Mouse (Mus musculus) embryonic facial prominence, embryonic 12.5 days (tissue): Measurements from ENCODE around the gene Tmem258. TPM values are rescaled to one million over a fixed set of nuclear protein-coding genes. Genes with fewer than 3 reads are reported as not detected.

Experiments
- ATAC-seq: fragments of 200-750 bp; cut with Nextera tagmentation; 2 replicates; pipeline ENCODE4 v1.8.0; 2017; ENCODE audit not compliant: insufficient number of reproducible peaks, insufficient read depth, low FRiP score, low TSS enrichment
- H3K27ac ChIP-seq: fragments of 300-500 bp; sonication (generic); 2 replicates; pipeline ENCODE4 v1.5.1; 2016; ENCODE audit warnings: mild to moderate bottlenecking
- H3K27me3 ChIP-seq: fragments of 300-500 bp; sonication (generic); 2 replicates; pipeline ENCODE4 v1.6.1; 2016; ENCODE audit warnings: mild to moderate bottlenecking, moderate library complexity
- H3K36me3 ChIP-seq: fragments of 300-500 bp; sonication (generic); 2 replicates; pipeline ENCODE4 v1.6.1; 2016; ENCODE audit warnings: mild to moderate bottlenecking
- H3K4me1 ChIP-seq: fragments of 300-500 bp; sonication (generic); 2 replicates; pipeline ENCODE4 v1.6.1; 2016
- H3K4me2 ChIP-seq: fragments of 300-500 bp; sonication (generic); replicated peaks from 2 replicates; pipeline ENCODE4 v1.6.1; 2016; ENCODE audit warnings: mild to moderate bottlenecking, moderate library complexity
- H3K4me3 ChIP-seq: fragments of 300-500 bp; sonication (generic); 2 replicates; pipeline ENCODE4 v1.5.1; 2016; ENCODE audit warnings: mild to moderate bottlenecking
- H3K9ac ChIP-seq: fragments of 300-500 bp; sonication (generic); 2 replicates; pipeline ENCODE4 v1.6.1; 2016; ENCODE audit warnings: mild to moderate bottlenecking, moderate library complexity
- H3K9me3 ChIP-seq: fragments of 300-500 bp; sonication (generic); 2 replicates; pipeline ENCODE4 v1.6.1; 2016; ENCODE audit warnings: mild to moderate bottlenecking, moderate library complexity
- WGBS: fragments of 180-500 bp; shearing (Covaris S2); methylation state at CpG from one replicate; pipeline ENCODE4 v1.1.7; 2016; 5-methylcytosine and 5-hydroxymethylcytosine counted together
- polyA plus RNA-seq: library from polyadenylated mRNA; unstranded; fragments of >200 nt; fragmentation: Nextera tagmentation; extraction: Ambion mirVana; gene quantifications from 2 replicates; pipeline ENCODE4 v1.2.1, GENCODE M21; 2016

Gene Tmem258
- polyA plus RNA-seq, 1 experiment from 2014 or later = 389 TPM

GRCm38 (mm10) chr19:10186569-10186968 lies 17.2 kb upstream of the Tmem258 start:
- Histone ChIP-seq H3K4me2 (no peak overlapping the region), H3K36me3 (peaks cover 68% of the 10 kb centered on the region), H3K27ac (no peak overlapping the region), H3K9ac (no peak overlapping the region), H3K9me3 (no peaks in the 10 kb centered on the region), H3K4me3 (no peak overlapping the region), H3K27me3 (no peaks in the 10 kb centered on the region), H3K4me1 (peaks cover 29% of the 10 kb centered on the region)
- 94% methylated on average over 8 of the region's 8 CpGs for WGBS
- ATAC-seq = no peak

- H3K27me3 ChIP-seq = no peaks in the 10 kb centered on the region
- peaks cover 86% of the 10 kb centered on the region for H3K36me3 ChIP-seq
- 48% methylated on average over 10 of the region's 10 CpGs for WGBS
- H3K4me3 ChIP-seq = no peak overlapping the region
- peaks cover 26% of the 10 kb centered on the region for H3K4me1 ChIP-seq
- H3K27ac ChIP-seq = 0 out of 2 replicates have a peak overlapping the region, but pooled peaks have one; percentile 23
- H3K9me3 ChIP-seq = no peaks in the 10 kb centered on the region
- no peak overlapping the region for H3K9ac ChIP-seq
- no peak for ATAC-seq
- no peak overlapping the region for H3K4me2 ChIP-seq
These were observed 15.5 kb upstream of the Tmem258 start for GRCm38 (mm10) chr19:10188281-10188811.

DNA sequence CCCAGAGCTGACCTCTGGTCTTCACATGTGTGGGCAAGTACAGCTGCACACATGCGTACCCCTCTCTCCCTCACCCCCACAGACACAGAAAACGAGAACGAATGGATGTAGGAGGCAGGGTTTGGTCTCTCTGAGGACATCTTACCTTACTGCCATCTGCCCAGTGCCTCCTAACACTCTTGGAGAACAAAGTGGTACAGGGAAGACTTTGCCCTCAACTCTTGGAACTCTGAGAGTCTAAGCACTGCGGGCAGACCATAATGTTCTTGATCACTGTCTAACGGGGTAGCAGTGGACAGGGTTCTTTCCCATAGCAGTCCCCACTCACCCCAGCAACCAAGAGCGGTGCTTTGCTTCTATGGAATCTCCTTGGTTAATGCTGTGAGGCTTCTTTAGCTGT lies 14.8 kb upstream of the Tmem258 start:
- Histone ChIP-seq H3K4me1 (peaks cover 22% of the 10 kb centered on the region), H3K4me2 (no peak overlapping the region), H3K27me3 (no peaks in the 10 kb centered on the region), H3K27ac (no peak overlapping the region), H3K36me3 (peaks cover 93% of the 10 kb centered on the region), H3K4me3 (no peak overlapping the region), H3K9me3 (no peaks in the 10 kb centered on the region), H3K9ac (no peak overlapping the region)
- WGBS = 94% methylated on average over 6 of the region's 6 CpGs
- no peak for ATAC-seq

- H3K27me3 ChIP-seq = no peaks in the 10 kb centered on the region
- ATAC-seq = no peak
- peaks cover 13% of the 10 kb centered on the region for H3K4me1 ChIP-seq
- H3K4me3 ChIP-seq = no peak overlapping the region
- 90% methylated on average over 8 of the region's 8 CpGs for WGBS
- peaks cover 98% of the 10 kb centered on the region for H3K36me3 ChIP-seq
- H3K9me3 ChIP-seq = no peaks in the 10 kb centered on the region
- no peak overlapping the region for H3K9ac ChIP-seq
- no peak overlapping the region for H3K4me2 ChIP-seq
- H3K27ac ChIP-seq = no peak overlapping the region
These were observed 13.9 kb upstream of the Tmem258 start for GRCm38 (mm10) chr19:10189940-10190339.

DNA sequence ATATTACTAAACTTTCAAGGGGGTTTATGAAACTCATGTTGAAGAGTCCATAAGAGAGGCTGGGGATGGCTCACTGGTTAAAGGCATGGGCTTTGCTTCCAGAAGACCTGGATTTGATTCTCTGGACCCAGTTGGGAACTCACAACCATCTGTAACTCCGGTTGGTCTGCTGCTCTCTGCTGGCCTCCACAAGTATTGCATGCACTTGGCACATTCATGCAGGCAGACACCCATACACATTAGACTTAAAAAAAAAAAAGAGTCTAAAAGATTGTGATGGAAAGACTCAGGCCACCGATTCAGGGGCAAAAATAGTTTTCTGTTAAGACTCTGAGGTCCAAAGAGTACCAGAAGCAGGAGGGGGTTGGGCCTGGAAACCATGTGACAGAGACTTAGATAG lies 13.0 kb upstream of the Tmem258 start:
- Histone ChIP-seq H3K4me1 (peaks cover 5% of the 10 kb centered on the region), H3K27ac (no peak overlapping the region), H3K9ac (no peak overlapping the region), H3K4me3 (no peak overlapping the region), H3K9me3 (no peaks in the 10 kb centered on the region), H3K27me3 (no peaks in the 10 kb centered on the region), H3K36me3 (peaks cover 95% of the 10 kb centered on the region), H3K4me2 (no peak overlapping the region)
- no peak for ATAC-seq
- WGBS = 49% methylated on average over 2 of the region's 2 CpGs

DNA sequence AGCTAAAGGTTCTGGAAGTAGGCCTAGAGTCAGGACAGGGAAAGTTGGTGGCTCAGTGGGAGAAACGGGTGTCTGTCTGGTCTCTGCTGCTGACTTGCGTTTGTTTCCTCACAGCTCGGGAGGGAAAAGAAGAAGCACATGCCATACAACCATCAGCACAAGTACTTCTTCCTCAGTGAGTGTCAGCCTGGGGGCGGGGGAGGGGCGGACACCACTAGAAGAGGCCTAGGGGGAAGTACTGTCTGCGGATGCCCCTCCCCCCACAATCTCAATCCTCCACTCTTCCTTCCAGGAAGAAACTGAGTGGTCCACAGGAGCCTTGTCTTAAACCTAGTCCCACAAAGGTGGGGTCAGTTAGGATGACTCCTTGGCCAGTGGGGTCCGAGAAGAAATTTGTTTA lies 12.5 kb upstream of the Tmem258 start:
- H3K27ac ChIP-seq = no peak overlapping the region
- no peak overlapping the region for H3K9ac ChIP-seq
- peaks cover 95% of the 10 kb centered on the region for H3K36me3 ChIP-seq
- ATAC-seq = no peak
- no peak overlapping the region for H3K4me3 ChIP-seq
- 71% methylated on average over 7 of the region's 7 CpGs for WGBS
- H3K9me3 ChIP-seq = no peaks in the 10 kb centered on the region
- peaks cover 5% of the 10 kb centered on the region; the same call in 1 of the 2 replicates for H3K4me1 ChIP-seq
- no peak overlapping the region for H3K4me2 ChIP-seq
- no peaks in the 10 kb centered on the region for H3K27me3 ChIP-seq

DNA sequence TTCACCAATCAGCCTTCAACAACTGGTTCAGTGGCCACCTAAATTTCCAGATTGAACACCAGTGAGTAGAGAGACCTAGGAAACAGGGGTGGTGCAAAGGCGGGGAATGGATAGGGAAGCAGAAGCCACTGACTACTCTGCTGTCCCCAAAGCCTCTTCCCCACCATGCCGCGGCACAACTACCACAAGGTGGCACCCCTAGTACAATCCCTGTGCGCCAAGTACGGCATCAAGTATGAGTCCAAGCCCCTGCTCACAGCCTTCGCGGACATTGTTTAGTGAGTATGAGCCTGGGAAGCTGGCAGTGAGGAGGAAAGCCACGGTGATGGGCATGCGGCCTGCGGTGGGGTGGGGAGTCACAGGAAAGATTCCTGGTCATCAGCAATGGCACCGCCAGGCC lies 9.5 kb upstream of the Tmem258 start:
- Histone ChIP-seq H3K4me3 (no peak overlapping the region), H3K9ac (no peak overlapping the region), H3K27ac (no peak overlapping the region), H3K36me3 (peaks cover 72% of the 10 kb centered on the region), H3K4me1 (no peaks in the 10 kb centered on the region), H3K4me2 (no peak overlapping the region), H3K9me3 (no peaks in the 10 kb centered on the region), H3K27me3 (no peaks in the 10 kb centered on the region)
- WGBS = 82% methylated on average over 11 of the region's 11 CpGs
- ATAC-seq = no peak

GRCm38 (mm10) chr19:10195252-10195651 lies 8.6 kb upstream of the Tmem258 start:
- H3K4me1 ChIP-seq = no peaks in the 10 kb centered on the region
- H3K4me3 ChIP-seq = no peak overlapping the region
- ATAC-seq = no peak
- no peaks in the 10 kb centered on the region for H3K9me3 ChIP-seq
- H3K4me2 ChIP-seq = no peak overlapping the region
- no peaks in the 10 kb centered on the region for H3K27me3 ChIP-seq
- H3K27ac ChIP-seq = no peak overlapping the region
- WGBS = 80% methylated on average over 5 of the region's 5 CpGs
- H3K9ac ChIP-seq = no peak overlapping the region
- H3K36me3 ChIP-seq = peaks cover 72% of the 10 kb centered on the region

- Histone ChIP-seq H3K9me3 (no peaks in the 10 kb centered on the region), H3K9ac (no peak overlapping the region), H3K4me1 (no peaks in the 10 kb centered on the region), H3K27me3 (no peaks in the 10 kb centered on the region), H3K27ac (no peak overlapping the region), H3K36me3 (peaks cover 68% of the 10 kb centered on the region), H3K4me3 (no peak overlapping the region), H3K4me2 (no peak overlapping the region)
- 89% methylated on average over 4 of the region's 4 CpGs for WGBS
- no peak for ATAC-seq
These were observed 6.7 kb upstream of the Tmem258 start for GRCm38 (mm10) chr19:10197130-10197529.

DNA sequence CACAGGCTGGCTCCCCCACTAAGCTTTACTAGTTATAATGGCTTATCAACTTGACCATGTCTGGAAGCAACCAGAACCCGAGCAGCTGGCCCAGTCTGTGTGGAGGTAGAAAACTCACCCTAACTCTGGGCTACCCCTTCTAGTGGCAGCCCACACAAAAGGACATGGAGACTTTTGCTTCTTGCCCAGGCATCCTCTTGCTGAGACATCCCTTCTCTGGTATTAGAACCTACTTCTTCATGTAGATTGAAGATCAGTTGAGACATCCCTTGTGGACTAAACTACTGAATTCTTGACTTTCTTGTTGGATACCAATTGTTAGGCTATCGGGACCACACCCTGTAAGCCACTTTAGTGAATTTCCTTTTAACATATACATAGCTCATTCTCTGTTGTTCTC lies 5.5 kb upstream of the Tmem258 start:
- Histone ChIP-seq H3K4me2 (no peak overlapping the region), H3K4me1 (peaks cover 8% of the 10 kb centered on the region), H3K27me3 (no peaks in the 10 kb centered on the region), H3K27ac (no peak overlapping the region), H3K9me3 (no peaks in the 10 kb centered on the region), H3K9ac (no peak overlapping the region), H3K4me3 (no peak overlapping the region), H3K36me3 (peaks cover 56% of the 10 kb centered on the region)
- ATAC-seq = no peak
- WGBS = 83% methylated on average over 2 of the region's 2 CpGs

DNA sequence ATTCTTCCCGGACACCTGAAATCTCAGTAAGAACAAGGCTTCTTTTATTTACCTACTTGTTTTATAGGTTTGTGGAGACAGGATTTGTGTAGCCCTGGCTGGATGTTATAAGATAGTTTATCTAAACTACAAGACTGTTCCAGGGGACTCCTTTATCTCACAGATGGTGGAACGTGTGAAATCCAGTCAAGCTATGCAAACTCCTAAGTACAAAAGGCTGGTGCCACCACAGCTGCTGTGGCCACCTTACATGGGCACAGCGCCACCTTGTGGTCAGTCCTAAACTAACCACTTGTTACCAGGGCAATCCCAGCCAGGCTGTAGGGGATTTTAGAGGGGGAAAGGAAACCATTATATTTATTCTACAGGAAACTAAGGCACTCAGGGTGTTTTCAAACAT lies 5.1 kb upstream of the Tmem258 start:
- Histone ChIP-seq H3K4me3 (no peak overlapping the region), H3K4me2 (no peak overlapping the region), H3K27me3 (no peaks in the 10 kb centered on the region), H3K9me3 (no peaks in the 10 kb centered on the region), H3K36me3 (peaks cover 52% of the 10 kb centered on the region), H3K4me1 (peaks cover 9% of the 10 kb centered on the region), H3K9ac (no peak overlapping the region), H3K27ac (no peak overlapping the region)
- ATAC-seq = no peak
- WGBS = 31% methylated on average over 3 of the region's 3 CpGs

DNA sequence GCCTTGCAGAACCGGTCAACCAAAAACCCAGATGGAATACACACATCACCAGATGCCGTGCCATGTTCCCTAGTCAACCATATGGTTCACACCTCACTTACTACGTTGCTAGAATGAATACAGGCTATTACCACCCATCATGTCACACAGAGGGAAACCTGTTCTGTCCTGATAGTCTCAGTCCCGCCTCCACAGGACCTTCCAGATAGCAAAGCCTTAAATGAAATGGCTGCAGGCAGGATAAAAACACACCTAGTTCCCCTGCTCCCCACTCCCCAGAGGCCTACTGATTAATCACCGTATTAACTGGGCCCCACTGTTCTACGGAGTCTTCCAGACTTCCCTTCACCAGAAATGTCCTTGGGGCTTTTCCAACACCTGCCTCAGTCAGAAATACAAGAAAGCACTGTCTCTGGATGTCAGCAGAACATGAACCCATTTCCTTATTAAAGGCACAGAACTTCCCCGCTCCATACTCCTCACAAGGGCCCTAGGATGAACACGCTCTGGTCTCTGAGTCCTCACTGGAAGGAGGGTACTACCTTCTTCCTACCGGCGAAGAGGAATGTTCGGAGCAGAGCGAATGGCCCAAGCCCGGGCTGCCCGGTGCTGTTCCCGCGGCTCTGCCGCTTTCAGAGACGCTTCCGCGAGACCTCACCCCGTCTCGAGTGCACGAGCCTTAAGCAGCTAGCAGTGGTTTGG lies 517 bp upstream of the Tmem258 start:
- peaks cover 15% of the 10 kb centered on the region for H3K4me1 ChIP-seq
- peak overlapping the region; percentile 97 for H3K4me3 ChIP-seq
- H3K27me3 ChIP-seq = no peaks in the 10 kb centered on the region
- H3K9ac ChIP-seq = peak overlapping the region; percentile 88
- H3K4me2 ChIP-seq = peak overlapping the region; percentile 96
- H3K27ac ChIP-seq = peak overlapping the region; percentile 70; the same call in 1 of the 2 replicates
- no peak for ATAC-seq
- no peaks in the 10 kb centered on the region for H3K9me3 ChIP-seq
- WGBS = 3% methylated on average over 23 of the region's 23 CpGs
- peaks cover 44% of the 10 kb centered on the region for H3K36me3 ChIP-seq
